Mouse (Mus musculus) thymus, postnatal 14 days (tissue): ENCODE data around the gene Tmem100.

Experiments used
- DNase-seq: peaks from one replicate; pipeline ENCODE4 v3.0.0; 2021

The Tmem100 gene

DNA sequence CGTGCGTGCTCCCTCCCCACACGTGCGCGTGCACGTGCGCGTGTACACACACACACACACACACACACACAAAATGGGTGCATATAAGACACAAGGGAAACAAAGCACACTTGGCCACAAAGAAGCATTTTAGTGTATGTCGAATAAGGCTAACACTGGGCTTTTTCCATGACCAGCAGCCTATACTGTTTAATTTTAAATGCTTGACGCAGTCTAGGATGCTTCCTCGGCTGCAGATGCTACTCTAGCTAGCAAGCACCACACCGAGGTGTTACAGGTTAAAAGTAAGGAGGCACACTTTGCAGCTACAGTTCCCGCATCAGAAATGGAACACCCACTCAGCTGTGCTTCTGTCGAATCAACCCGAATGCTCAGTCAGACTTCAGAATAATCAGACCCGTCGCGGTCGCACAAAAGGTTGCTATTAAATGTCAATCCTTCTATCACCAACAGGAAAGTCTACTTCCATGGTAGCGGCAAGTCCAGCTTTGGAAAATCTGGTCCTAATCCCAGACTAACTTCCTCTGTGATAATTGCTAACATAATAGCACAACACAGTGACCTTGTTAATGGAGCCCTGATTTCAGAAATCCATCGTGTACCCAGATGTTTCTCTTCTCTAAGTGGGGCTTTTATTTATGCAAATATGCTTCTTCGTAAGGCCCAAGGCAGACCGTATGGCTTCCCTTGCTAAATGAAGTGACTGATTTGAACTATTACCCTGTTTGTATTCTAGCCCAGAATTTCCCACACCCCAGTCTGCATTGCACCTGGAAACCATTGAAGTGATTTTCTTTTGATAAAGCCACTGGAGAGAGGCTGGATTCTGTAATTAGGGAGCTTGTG, 36.5 kb downstream of the Tmem100 start:
- no peak for DNase-seq

- DNase-seq = no peak
Measured at GRCm38 (mm10) chr11:90071747-90072146, 41.6 kb downstream of the Tmem100 start.

GRCm38 (mm10) chr11:90073201-90073600, 43.1 kb downstream of the Tmem100 start:
- no peak for DNase-seq

- no peak for DNase-seq
Measured at GRCm38 (mm10) chr11:90076666-90077065, 46.5 kb downstream of the Tmem100 start.

DNA sequence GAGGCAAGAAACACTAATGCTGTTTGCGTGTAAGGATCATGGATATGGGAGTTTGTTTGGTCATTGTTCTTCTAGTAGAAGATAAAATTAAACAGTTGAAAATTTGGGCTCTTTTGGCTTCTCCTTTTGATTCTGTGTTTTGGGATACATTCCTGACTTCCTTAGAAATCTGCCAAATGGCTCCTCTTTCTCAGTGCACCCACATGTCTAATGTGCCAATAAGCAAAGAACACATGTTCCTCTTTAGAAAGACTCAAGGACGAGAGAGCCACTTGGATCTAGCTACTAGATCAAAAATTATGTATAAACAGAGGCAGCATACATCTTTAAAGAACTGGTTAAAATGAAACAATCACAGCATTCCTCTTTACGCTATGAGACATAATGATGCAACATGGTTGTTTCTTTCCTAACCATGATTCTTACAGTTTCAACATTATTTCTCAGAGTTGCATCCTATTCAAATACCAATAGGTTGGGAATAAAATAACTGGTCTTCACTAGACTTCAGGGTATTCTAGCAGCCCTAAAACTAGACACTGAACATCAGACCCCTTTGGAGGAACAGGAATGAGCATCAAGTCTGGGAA, 50.6 kb downstream of the Tmem100 start:
- no peak for DNase-seq

- no peak for DNase-seq
Measured at GRCm38 (mm10) chr11:90081820-90082596, 51.9 kb downstream of the Tmem100 start.

- no peak for DNase-seq
Measured at GRCm38 (mm10) chr11:90083042-90083441, 52.9 kb downstream of the Tmem100 start.

GRCm38 (mm10) chr11:90084166-90084565, 54.0 kb downstream of the Tmem100 start:
- no peak for DNase-seq
